Mouse (Mus musculus): Measurements from ENCODE around the gene Irgc1. TPM values are rescaled to one million over a fixed set of nuclear protein-coding genes. Genes with fewer than 3 reads are reported as not detected.

Irgc1 gene
- polyA plus RNA-seq (2017; shearing (Covaris generic)), result 0.40 TPM

GRCm38 (mm10) chr7:24451855-24452311 lies at the start of gene Irgc1:
Gene Irgc1 (minus strand): TSS chr7:24452297.

DNA sequence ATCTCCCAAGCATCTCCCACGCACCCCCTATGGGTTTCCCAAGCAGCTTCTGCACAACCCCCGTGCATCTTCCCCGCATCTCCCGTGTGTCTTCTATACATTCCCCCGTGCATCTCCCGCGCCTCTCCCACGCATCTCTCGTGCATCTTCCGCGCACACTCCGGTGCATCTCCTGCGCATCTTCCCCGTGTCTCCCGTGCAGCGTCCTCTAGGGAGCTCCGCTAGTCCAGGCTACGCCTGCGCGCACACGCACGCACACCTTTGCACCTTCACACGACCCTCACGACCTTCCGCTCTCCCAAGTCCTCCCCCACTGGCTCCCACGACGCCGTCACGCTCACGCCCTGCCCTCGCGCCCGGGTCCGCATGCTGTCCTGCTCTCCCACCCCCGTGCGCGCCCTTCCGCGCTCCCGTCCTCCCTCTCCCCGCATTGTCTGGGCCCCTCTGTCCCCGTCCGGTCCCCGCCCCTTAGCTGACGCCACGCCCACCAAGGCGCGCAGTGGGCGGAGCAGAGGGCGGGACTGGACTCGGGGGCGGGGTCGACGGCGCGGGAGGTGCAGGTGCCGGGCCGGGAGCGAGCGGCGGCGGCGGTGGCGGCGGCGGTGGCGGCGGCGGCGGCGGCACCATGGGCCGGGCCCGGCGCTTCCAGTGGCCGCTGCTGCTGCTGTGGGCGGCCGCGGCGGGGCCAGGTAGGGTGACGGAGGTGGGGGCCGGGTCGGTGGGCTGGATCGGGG lies 29.5 kb upstream of the Irgc1 start, which contains the start of gene Cadm4:
Gene Cadm4, plus strand, starts transcription at position 550 of the 734 bp plus-strand sequence.

GRCm38 (mm10) chr7:24462388-24463319 lies 10.6 kb upstream of the Irgc1 start, which contains the start of gene Plaur:
Gene Plaur (plus strand): TSS chr7:24462484.

DNA sequence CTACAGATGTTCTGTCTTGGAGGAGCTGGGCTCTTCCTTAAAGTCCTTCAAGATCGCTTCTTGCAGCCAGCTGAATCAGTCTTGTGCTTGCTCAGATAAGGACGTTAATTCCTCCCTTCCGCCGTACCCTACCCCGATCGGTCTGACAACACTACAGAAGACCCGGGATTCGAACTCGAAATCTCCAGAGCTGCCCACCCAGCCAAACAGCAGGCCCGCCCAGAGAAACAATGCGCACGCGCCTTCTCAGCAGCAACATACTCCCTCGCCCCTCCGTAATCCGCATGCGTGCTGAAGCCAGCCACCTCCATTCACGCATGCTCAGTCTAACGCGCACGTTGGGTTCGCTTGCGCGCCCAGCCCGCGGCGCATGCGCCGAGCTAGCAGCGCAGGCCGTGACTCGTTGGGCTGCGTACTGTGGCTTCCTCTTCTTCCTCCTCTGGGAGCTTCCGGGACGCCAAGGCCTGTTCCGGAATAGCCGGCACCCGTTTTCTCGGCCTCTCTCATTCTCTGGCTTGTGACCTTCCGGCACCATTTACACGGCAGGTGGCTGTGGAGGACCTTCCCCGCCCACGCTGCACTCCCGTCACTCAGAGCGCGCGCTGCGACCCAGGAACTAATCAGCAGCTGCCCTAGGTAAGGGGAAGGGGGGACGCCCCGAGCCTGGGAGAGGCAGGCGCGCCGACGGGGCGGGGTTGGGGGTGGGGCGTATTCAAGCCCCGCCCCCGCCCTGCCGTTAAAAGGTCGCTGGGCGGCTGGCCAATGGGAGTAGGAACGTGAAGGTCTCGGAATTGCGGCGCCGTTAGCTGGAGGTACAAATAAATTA lies 52.6 kb downstream of the Irgc1 start, which contains the start of gene Smg9:
Gene Smg9, plus strand, starts transcription at position 364 of the 826 bp plus-strand sequence.

Other genes starting within 250 kb of the Irgc1 start
- 1.3 TPM for gene Zfp111, start 240.9 kb downstream of the Irgc1 start, polyA plus RNA-seq (2017; shearing (Covaris generic))
- gene Zfp109, start 214.7 kb downstream of the Irgc1 start, polyA plus RNA-seq (2017; shearing (Covaris generic)), result 6.4 TPM
- gene Zfp108, start 197.5 kb downstream of the Irgc1 start, polyA plus RNA-seq (2017; shearing (Covaris generic)), result 0.76 TPM
- 4.7 TPM for gene Zfp93, start 181.9 kb downstream of the Irgc1 start, polyA plus RNA-seq (2017; shearing (Covaris generic))
- 27.2 TPM for gene Zfp61, start 151.1 kb downstream of the Irgc1 start, polyA plus RNA-seq (2017; shearing (Covaris generic))
- 13.6 TPM for gene Zfp94, start 135.6 kb downstream of the Irgc1 start, polyA plus RNA-seq (2017; shearing (Covaris generic))
- not detected for gene Tescl, start 118.4 kb downstream of the Irgc1 start, polyA plus RNA-seq (2017; shearing (Covaris generic))
- gene Lypd5, start 103.1 kb downstream of the Irgc1 start, polyA plus RNA-seq (2017; shearing (Covaris generic)), result not detected
- gene Kcnn4, start 82.0 kb downstream of the Irgc1 start, polyA plus RNA-seq (2017; shearing (Covaris generic)), result 147 TPM
- gene Smg9, start 52.7 kb downstream of the Irgc1 start, polyA plus RNA-seq (2017; shearing (Covaris generic)), result 50.9 TPM
- 1.0 TPM for gene Plaur, start 10.2 kb upstream of the Irgc1 start, polyA plus RNA-seq (2017; shearing (Covaris generic))
- not detected for gene Cadm4, start 29.7 kb upstream of the Irgc1 start, polyA plus RNA-seq (2017; shearing (Covaris generic))
- 1.1 TPM for gene Zfp428, start 54.7 kb upstream of the Irgc1 start, polyA plus RNA-seq (2017; shearing (Covaris generic))
- gene AC161166.1, start 60.2 kb upstream of the Irgc1 start, polyA plus RNA-seq (2017; shearing (Covaris generic)), result not detected
- gene Irgq, start 78.4 kb upstream of the Irgc1 start, polyA plus RNA-seq (2017; shearing (Covaris generic)), result 1.2 TPM
- not detected for gene Pinlyp, start 93.8 kb upstream of the Irgc1 start, polyA plus RNA-seq (2017; shearing (Covaris generic))
- gene Xrcc1, start 94.0 kb upstream of the Irgc1 start, polyA plus RNA-seq (2017; shearing (Covaris generic)), result 66.9 TPM
- gene Ethe1, start 135.2 kb upstream of the Irgc1 start, polyA plus RNA-seq (2017; shearing (Covaris generic)), result 16.0 TPM
- 0.13 TPM for gene Zfp575, start 135.3 kb upstream of the Irgc1 start, polyA plus RNA-seq (2017; shearing (Covaris generic))
- gene Phldb3, start 158.5 kb upstream of the Irgc1 start, polyA plus RNA-seq (2017; shearing (Covaris generic)), result 1.4 TPM
- gene Lypd3, start 184.3 kb upstream of the Irgc1 start, polyA plus RNA-seq (2017; shearing (Covaris generic)), result not detected
- gene Tex101, start 224.4 kb upstream of the Irgc1 start, polyA plus RNA-seq (2017; shearing (Covaris generic)), result not detected

Data from activated CD4-positive, CD25-positive, alpha-beta regulatory T cell, adult 9 weeks (primary cell).